Mouse (Mus musculus): ENCODE results near the gene Ptgfrn.

Ptgfrn gene

DNA sequence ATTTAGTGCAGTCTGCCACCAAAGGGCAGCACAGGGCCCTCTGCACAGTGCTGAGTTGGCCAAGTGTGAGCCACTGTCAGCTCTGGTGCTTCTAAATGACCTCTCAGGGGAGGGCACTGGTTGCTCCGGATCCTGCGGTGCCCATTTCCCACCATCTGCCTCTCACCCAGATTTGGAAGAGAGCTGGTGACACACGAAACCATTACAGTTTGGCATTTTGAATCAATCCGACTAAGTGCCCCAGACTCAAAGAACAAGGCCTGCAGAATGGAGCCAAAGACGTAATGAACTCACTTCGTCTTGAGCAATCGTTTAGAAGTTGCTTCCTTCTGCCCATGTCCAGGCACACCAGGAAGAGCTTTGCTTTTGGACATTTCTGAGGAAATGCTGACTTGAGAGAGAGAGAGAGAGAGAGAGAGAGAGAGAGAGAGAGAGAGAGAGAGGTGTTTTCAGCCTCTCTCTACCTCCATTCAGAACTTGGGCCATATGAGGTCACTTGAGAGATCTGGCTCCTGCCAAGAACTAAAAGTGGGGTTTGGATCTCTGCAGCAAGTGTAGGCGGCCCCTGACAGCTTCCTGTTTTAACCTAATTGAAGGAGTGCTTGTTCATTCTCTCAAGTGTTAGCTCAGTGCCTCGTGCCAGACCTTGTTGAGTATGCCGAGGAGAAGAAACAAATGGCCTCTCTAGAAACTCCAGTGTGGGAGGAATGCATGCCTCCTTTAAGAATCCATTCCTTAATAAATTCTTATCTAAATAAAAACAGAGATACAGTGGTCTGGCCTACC, 112.1 kb downstream of the Ptgfrn start:
- peak; percentile 52 for DNase-seq

DNA sequence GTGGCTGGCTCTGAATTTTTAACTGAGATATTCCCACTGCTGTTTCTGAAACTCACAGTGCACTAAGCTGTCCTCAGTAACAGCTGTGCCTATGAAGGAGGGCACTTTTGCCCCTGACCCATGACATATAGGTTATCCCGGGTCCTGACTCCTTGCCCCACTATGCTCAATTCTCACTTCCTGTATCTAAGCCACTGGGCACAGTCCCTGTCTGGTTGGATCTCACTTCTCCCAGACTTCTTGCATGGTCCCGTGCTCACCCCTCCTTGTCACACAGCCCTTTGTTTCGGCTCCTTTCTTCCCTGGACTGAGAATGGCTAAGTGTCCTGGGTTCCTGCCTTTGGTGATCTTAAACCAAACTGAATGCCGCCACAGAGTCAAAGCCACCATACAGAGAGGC, 115.8 kb downstream of the Ptgfrn start:
- no peak for DNase-seq

DNA sequence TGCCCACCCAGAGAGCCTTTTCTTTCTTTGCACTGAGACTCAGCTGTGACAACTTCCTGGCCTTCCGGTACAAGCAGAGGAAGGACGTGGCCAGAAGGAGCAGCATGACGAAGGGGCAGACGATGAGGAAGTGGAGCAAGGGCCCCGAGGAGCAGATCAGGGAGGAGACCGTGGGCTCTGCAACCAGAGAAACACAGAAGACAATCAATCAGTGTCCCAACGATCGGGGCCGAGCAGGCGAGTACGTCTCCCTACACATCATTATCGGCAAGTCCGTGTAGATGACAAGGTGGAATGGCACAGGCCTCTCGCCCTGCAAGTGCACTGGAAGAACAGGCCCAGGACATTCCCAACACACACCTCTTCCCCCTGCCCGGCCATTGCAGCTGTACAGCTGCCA, 116.4 kb downstream of the Ptgfrn start:
- DNase-seq, result peak; percentile 61

DNA sequence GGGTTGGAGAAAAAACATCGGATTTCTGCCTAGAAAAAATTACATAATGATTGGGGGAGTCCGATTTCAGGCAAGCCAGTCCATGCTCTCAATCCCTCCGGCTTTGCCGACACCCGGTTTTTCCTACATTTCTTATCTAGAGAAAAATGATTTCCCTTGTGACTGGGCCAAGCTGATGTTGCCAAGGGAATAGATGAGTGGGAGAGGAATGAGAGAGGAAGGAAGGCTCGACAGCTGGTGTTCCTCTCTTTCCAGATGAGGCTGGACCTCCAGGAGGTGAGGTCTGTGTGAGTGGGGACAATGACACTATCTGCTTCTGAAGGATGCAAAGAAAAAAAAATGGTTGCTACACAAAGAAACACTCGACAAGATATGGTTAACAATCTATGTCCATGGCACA, 116.9 kb downstream of the Ptgfrn start:
- DNase-seq, result no peak

All from thymus, postnatal 4 days (tissue).